Mouse (Mus musculus) frontal cortex, postnatal 10 days (tissue): ENCODE data around the gene Ap1s1.

Experiments used
- DNase-seq, 2 experiments: peaks; one replicate each; pipeline ENCODE4 v3.0.0; 2022; ENCODE audit warnings: low spot score in 2 of 2, mixed read lengths in 1 of 2

Ap1s1 gene

DNA sequence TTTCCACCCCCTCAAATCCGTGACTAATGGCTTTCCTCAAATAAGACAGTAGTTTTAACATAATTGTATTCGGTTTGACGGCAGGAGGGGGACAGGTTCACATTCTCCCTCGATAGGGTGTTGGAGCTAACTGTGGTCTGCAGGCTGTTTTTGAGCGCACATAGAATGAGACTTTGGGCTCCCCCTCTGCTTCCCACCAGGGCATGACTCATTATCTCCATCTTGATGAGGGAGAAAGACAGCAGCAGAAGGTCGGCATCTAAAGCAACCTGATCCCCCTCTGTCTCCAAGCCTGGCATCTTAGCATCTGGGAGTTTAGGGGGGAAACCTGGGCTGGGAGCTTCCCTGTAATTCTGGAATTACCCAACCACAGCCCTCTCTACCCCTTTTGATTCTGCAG, 19.5 kb upstream of the Ap1s1 start:
- no peak for DNase-seq

DNA sequence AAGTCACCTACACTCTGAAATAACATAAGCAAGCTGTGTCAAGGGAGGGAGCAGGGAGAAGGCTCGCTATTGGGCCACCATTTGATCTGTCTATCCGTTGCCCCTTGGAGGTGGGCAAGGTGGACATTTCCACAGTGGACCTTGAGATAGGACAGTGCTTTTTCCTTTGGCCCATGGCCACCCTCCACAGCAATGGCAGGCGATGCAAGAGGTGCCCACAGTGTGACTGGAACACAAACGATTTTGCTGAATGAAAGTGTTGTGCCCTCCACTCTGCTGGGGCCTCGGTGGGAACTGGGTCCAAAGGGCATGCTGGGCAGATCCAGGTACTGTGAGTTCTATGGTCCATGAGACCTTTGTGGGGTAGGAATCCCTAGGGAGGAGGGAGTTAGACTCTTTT, 16.7 kb upstream of the Ap1s1 start:
- DNase-seq, result no peak

DNA sequence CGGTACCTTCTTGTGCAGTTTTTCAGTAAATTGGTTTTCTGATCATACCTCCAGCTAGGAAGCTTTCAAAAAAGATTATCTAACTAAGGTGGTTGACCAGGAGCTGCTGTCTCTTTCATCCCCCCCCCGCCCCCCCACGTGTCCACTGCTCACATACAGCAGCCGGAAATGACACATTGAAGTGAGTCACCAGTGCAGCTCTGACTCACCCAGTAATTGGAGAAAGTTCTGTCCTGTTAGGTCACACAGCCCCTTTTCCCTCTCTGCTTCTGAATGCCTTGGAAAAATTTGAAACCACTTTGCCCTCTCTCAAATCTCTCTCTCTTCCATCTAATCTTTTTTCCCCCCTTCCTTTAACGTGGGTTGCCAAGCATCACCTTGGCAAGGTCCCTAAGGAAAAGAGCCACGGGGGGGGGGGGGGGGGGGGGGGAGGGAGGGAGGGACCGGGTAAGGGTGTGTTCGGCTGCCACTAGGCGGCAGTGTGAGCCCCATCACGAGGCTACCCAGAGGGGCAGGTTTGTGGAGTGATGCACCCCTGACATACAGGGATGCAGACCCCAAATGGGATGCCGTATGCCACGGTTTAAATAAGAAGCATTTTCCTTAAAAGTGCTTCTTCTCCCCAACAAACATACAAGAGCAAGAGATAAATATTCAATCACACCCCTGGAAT, 16.0 kb upstream of the Ap1s1 start:
- DNase-seq, result no peak

DNA sequence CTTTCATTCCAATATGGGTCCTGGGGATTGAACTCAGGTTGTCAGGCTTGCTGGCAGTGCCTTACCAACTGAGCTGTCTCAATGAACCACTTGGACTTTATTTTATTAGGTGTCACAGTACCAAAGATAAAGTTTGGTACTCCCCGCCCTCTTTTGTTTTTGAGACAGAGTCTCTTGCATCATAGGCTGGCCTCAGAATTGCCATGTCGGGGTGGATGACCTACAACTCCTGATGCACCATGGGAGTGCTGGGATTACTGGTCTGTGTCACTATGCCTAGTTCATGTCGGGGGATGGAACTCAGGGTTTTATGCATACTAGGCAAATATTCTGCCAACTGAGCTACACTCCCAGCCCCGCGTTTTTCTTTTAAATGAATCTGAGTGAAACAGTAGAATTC, 8.9 kb upstream of the Ap1s1 start:
- DNase-seq, result no peak

- no peak for DNase-seq
Observed at GRCm38 (mm10) chr5:137054299-137054698, 8.4 kb upstream of the Ap1s1 start.

- no peak for DNase-seq
Observed at GRCm38 (mm10) chr5:137051914-137052505, 6.1 kb upstream of the Ap1s1 start.

- DNase-seq, result no peak
Observed at GRCm38 (mm10) chr5:137051125-137051524, 5.2 kb upstream of the Ap1s1 start.

DNA sequence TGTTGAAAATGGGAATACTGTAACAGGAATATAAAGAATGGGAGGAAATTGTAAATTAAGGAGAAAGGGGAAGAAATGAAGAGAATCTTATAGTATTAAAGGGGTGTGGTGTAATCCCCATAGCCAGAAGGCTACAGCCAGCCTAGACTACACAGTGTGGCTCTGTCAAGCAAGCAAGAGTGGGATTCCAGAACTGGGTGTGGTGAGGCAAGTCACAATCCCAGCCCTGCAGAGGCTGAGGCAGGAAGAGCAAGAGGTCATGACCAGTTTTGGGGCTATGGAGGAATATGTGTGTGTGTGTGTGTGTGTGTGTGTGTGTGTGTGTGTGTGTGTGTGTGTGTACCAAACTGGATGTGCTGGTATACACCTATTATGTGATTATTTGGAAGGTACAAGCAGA, 1.1 kb upstream of the Ap1s1 start:
- no peak for DNase-seq

DNA sequence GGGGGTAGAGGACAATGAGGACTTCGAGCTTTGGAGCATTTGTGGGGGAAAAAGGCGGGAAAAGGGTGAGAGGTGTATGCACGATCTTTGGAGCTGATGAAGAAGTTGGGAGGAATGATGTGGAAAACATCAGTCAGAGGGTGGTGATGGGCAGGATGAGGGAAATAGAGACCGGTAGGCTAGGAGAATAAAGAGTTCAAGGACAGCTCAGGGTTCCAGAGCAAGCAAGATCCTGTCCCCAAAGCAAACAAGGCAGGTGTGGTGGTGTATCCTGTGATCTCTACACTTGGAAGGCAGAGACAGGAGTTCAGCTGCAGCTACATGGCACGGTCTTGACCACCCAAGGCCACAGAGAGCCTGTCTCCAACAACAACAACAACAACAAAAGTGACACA, 386 bp upstream of the Ap1s1 start:
- DNase-seq, result no peak

- DNase-seq, result no peak
Observed at GRCm38 (mm10) chr5:137043997-137044396, 1.9 kb downstream of the Ap1s1 start.

GRCm38 (mm10) chr5:137041442-137041841, 4.5 kb downstream of the Ap1s1 start:
- no peak for DNase-seq

- no peak for DNase-seq
Observed at GRCm38 (mm10) chr5:137039453-137039852, 6.5 kb downstream of the Ap1s1 start.

- no peak for DNase-seq
Observed at GRCm38 (mm10) chr5:137036211-137036610, 9.7 kb downstream of the Ap1s1 start.

DNA sequence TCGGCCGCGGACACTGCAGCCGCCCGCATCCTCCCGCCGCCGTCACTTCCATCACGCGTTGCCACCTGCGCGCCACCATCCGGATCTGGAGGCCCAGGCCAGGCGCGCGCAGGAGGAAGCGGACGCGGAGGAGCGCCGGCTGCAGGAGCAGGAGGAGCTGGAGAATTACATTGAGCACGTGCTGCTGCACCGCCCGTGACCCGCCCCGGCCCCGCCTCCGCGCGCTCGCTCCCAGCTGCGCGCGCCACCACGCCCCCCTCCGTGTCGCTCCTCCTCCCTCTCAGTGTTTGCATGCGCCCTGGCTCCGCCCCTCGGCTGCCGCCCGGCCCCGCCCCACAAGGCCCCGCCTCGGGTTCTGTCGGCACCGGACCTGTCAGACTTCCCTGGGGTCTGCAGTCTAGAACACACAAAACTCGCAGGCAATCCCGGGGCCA, 13.3 kb downstream of the Ap1s1 start:
- peak; percentile 72 to 81 for DNase-seq

- peak in 1 of 2 experiments; percentile 61 for DNase-seq
Observed at GRCm38 (mm10) chr5:137032033-137032421, 13.9 kb downstream of the Ap1s1 start.

DNA sequence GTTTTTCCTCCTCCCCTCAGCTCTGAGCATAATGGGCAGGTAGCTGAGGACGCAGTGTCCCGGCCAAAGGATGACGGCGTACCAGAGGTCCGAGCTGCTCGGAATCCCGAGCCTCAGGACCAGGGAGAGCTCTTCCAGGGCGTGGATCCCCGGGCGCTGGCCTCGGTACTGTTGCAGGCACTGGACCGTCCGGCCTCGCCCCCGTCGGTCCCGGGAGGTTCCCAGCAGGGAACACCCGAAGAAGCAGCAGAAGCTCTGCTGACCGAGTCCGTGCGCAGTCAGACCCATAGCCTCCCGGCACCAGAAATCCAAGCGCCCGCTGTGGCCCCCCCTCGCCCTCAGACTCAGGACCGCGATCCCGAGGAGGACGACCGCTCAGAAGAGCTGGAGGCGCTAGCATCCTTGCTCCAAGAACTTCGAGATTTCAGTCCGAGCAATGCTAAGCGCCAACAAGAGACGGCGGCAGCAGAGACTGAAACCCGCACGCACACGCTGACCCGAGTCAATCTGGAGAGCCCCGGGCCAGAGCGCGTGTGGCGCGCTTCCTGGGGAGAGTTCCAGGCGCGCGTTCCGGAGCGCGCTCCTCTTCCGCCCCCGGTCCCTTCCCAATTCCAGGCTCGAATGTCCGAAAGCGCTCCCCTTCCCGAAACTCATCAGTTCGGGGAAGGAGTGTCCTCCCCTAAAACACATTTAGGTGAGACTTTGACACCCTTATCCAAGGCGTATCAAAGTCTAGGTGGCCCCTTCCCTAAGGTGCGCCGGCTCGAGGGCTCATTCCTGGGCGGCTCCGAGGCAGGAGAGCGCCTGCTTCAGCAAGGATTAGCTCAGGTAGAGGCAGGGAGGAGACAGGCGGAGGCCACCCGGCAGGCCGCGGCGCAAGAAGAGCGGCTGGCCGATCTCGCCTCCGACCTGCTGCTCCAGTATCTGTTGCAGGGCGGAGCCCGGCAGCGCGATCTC, 14.6 kb downstream of the Ap1s1 start:
- DNase-seq, result peak in 1 of 2 experiments; percentile 36

- peak; percentile 58 to 64 for DNase-seq
Observed at GRCm38 (mm10) chr5:137030416-137030810, 15.5 kb downstream of the Ap1s1 start.

DNA sequence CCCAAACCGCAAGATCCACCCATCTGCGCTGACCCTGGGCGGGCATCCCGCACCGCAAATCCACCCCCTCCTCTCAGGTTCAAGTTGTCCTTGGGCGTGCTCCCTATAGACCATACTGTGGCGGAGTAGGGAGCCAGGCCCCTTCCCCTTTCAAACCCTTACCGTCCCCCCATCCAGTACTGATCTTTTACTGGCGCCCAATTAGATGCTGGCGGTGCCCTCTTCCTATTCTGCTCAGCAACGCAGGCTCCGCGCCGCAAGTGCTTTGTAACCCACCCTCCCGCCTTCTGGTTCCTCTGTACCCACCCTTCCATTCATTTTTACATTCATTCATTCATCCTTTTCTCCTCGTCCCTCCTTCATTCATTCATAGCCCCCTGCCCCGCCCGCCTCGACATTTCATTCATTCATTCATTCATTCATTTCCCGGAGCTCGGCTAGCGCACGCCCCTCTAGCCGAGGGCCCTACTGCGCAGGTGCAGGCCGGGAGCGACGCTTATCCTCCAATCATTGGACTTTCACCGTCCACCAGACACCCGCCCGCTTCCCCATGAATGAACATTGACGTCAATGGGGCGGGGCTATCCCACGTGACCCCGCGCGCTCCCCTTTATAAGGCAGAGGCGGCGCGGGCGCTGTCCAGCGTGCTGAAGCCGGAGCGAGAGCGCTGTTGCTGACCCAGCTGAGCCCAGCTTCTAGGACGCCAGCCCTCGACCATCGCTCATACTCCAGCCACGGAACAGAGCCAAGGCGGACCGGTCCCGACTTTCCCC, 16.1 kb downstream of the Ap1s1 start:
- peak; percentile 93 to 95 for DNase-seq

DNA sequence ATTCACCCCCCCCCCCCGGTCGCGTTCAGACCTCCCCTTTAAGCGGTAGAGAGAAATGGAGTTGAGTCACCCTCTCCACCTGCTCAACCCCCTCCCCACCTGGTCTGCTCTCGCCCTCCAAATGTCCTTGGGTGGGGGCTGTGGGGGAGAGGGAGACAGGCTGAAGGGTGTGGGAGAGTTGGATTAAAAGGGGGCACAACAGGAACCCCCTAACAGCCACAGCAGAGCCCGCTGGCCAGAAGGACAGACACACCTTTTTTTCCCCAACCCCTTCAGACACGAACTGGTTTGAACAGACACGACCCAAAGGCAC, 16.7 kb downstream of the Ap1s1 start:
- no peak for DNase-seq

DNA sequence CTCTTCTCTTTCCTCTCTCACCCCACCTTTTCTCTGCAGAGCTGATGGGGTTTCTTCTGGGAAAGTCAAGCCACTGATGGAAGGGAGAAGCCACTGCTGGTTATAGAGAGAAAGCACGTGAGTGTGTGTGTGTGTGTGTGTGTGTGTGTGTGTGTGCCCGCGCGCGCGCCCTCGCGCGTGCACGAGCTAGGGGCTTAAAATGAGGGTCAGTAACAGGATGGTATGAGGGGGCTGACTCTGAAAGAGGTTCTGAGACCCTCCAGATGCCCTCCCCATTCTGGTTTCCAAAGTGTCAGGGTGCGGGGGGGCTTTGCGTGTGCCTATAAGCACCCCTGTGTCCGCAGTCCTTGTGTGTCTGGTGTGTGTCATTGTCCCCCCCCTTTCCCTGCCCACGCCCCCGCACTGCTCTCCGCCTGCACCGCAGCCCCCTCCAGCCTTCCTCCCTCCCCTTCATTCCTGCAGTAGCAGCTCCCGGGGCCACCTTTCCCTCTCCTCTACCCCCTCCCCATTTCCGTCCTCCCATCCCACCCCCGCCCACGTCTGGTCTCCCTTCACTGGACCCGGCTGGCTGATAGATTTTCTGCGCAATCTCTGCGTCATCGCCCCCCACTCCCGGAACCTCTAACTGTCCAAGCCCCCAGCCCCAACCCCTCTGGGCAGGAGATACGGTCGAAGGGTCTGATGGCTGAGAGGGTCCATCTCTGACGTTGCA, 17.2 kb downstream of the Ap1s1 start:
- no peak for DNase-seq

- DNase-seq, result no peak
Observed at GRCm38 (mm10) chr5:137026092-137026491, 19.8 kb downstream of the Ap1s1 start, which contains the start of gene Vgf. Gene Vgf (plus strand): TSS chr5:137026392.
